Comparison of ENCODE assay signal across 21 mouse cellular contexts in genomic region chr4:59662163-59662562, GRCm38 (mm10). TPM values are rescaled to one million over a fixed set of nuclear protein-coding genes. Genes with fewer than 3 reads are reported as not detected.
DNase-seq lines count a peak whose midpoint lies in the region; ATAC-seq and TF ChIP-seq lines count a peak whose summit lies in the region.
"Had no signal": no experiment of that assay in that cellular context is flagged by ENCODE, and none has a peak within 500 bp of the region (broad histone marks: within the 10 kb centered on the region; RNA-seq: fewer than 3 reads in every experiment).

No protein-coding gene starts in this region.

- H3K4me1 ChIP-seq in intestine, embryonic 16.5 days (ENCODE audit: control insufficient read depth, insufficient read depth, low read length), result no peaks in the 10 kb centered on the region
- no peaks in the 10 kb centered on the region for H3K4me1 ChIP-seq in intestine, embryonic 15.5 days (replicated peaks)
- no peaks in the 10 kb centered on the region; the same call in 1 of the 2 replicates for H3K4me1 ChIP-seq in lung, adult 2 months (ENCODE audit: control insufficient read depth, insufficient read depth, low read length)
- H3K4me1 ChIP-seq in midbrain, postnatal 0 days (ENCODE audit: insufficient read depth, low read length), result no peaks in the 10 kb centered on the region

- TF ChIP-seq CTCF in lung, adult 2 months (IDR thresholded peaks at IDR 0.05; ENCODE audit: insufficient read depth, low read length), result no peak
- no peak for TF ChIP-seq CTCF in midbrain, postnatal 0 days (IDR thresholded peaks at IDR 0.05)

- no peaks in the 10 kb centered on the region for H3K36me3 ChIP-seq in intestine, embryonic 16.5 days (ENCODE audit: control insufficient read depth, insufficient read depth, low read length)
- no peaks in the 10 kb centered on the region for H3K36me3 ChIP-seq in intestine, embryonic 15.5 days
- no peaks in the 10 kb centered on the region for H3K36me3 ChIP-seq in midbrain, postnatal 0 days (ENCODE audit: insufficient read depth, low read length)
- H3K36me3 ChIP-seq: embryonic facial prominence, embryonic 15.5 days; heart, embryonic 15.5 days had no signal

- H3K27me3 ChIP-seq in intestine, embryonic 16.5 days (replicated peaks; ENCODE audit: control insufficient read depth, insufficient read depth, low read length), result no peaks in the 10 kb centered on the region
- H3K27me3 ChIP-seq in intestine, embryonic 15.5 days (replicated peaks), result no peaks in the 10 kb centered on the region
- no peaks in the 10 kb centered on the region for H3K27me3 ChIP-seq in midbrain, postnatal 0 days (ENCODE audit: insufficient read depth, low read length)
- H3K27me3 ChIP-seq: embryonic facial prominence, embryonic 15.5 days; heart, embryonic 15.5 days had no signal

- H3K4me2 ChIP-seq in intestine, embryonic 16.5 days (ENCODE audit: low read depth, low read length), result no peak overlapping the region
- H3K4me2 ChIP-seq in intestine, embryonic 15.5 days (replicated peaks), result no peak overlapping the region
- no peak overlapping the region for H3K4me2 ChIP-seq in midbrain, postnatal 0 days (ENCODE audit: low read depth, low read length, poor library complexity, severe bottlenecking)
- H3K4me2 ChIP-seq: embryonic facial prominence, embryonic 15.5 days; heart, embryonic 11.5 days; heart, embryonic 15.5 days had no signal

- ATAC-seq in intestine, embryonic 16.5 days, result peak; percentile 59; the same call in 1 of the 2 replicates
- ATAC-seq in intestine, embryonic 15.5 days, result no peak
- ATAC-seq in midbrain, postnatal 0 days (ENCODE audit: low FRiP score), result no peak
- ATAC-seq: forebrain, embryonic 14.5 days had no signal

- no peak overlapping the region for H3K9ac ChIP-seq in intestine, embryonic 16.5 days (ENCODE audit: low read depth, low read length)
- H3K9ac ChIP-seq in intestine, embryonic 15.5 days, result no peak overlapping the region
- H3K9ac ChIP-seq in midbrain, postnatal 0 days (replicated peaks; ENCODE audit: low read length, poor library complexity, severe bottlenecking), result no peak overlapping the region
- H3K9ac ChIP-seq: embryonic facial prominence, embryonic 15.5 days; heart, embryonic 15.5 days had no signal

- DNase-seq in lung, postnatal 25 days (ENCODE audit: low spot score), result peak; percentile 10
- no peak for DNase-seq in lung, adult 2 months
- peak; percentile 57 for DNase-seq in large intestine, adult 2 months (ENCODE audit: low read depth, low spot score)
- no peak for DNase-seq in midbrain, postnatal 0 days (ENCODE audit: low spot score)
- DNase-seq in frontal cortex, postnatal 14 days (ENCODE audit: low spot score in 2 of 2), result no peak
- DNase-seq: adrenal gland, postnatal 10 days; cerebellum, adult 11 months; cerebellum, adult 8-10 months; cerebellum, postnatal 14 days; embryo, embryonic 11 days; gastrocnemius, postnatal 10 days; heart, adult 2 months had no signal

- H3K27ac ChIP-seq in intestine, embryonic 16.5 days (ENCODE audit: low read length), result no peak overlapping the region
- H3K27ac ChIP-seq in intestine, embryonic 15.5 days, result no peak overlapping the region
- H3K27ac ChIP-seq in midbrain, postnatal 0 days (ENCODE audit: low read depth, low read length), result no peak overlapping the region
- H3K27ac ChIP-seq: embryonic facial prominence, embryonic 15.5 days; forebrain, embryonic 10.5 days; heart, adult 2 months; heart, embryonic 15.5 days; hindbrain, embryonic 10.5 days had no signal

- H3K9me3 ChIP-seq in intestine, embryonic 16.5 days (ENCODE audit: control insufficient read depth, low read length), result no peaks in the 10 kb centered on the region
- H3K9me3 ChIP-seq in intestine, embryonic 15.5 days, result no peaks in the 10 kb centered on the region
- H3K9me3 ChIP-seq in midbrain, postnatal 0 days (ENCODE audit: low read length), result no peaks in the 10 kb centered on the region
- H3K9me3 ChIP-seq: embryonic facial prominence, embryonic 15.5 days; heart, embryonic 15.5 days had no signal

- WGBS in intestine, embryonic 16.5 days, result 68% methylated on average over 1 of the region's 1 CpGs
- WGBS in intestine, embryonic 15.5 days, result 59% methylated on average over 1 of the region's 1 CpGs
- WGBS in lung, adult 2 months, result 49% methylated on average over 1 of the region's 1 CpGs
- 27% methylated on average over 1 of the region's 1 CpGs for WGBS in large intestine, adult 2 months
- WGBS in midbrain, postnatal 0 days, result 90% methylated on average over 1 of the region's 1 CpGs

- no peak overlapping the region for H3K4me3 ChIP-seq in intestine, embryonic 16.5 days (ENCODE audit: low read length)
- no peak overlapping the region for H3K4me3 ChIP-seq in intestine, embryonic 15.5 days (replicated peaks)
- H3K4me3 ChIP-seq in lung, adult 2 months (replicated peaks; ENCODE audit: extremely low read depth, low read depth, low read length), result no peak overlapping the region
- no peak overlapping the region for H3K4me3 ChIP-seq in midbrain, postnatal 0 days (ENCODE audit: low read depth, low read length)
- H3K4me3 ChIP-seq: embryonic facial prominence, embryonic 15.5 days; erythroblast, embryonic 14.5 days; forebrain, embryonic 10.5 days; heart, adult 2 months; heart, embryonic 15.5 days; hindbrain, embryonic 10.5 days had no signal

- no peak for TF ChIP-seq POLR2A in lung, adult 2 months (IDR thresholded peaks at IDR 0.05; ENCODE audit: borderline replicate concordance, extremely low read depth, low read depth, low read length)

RNA-seq across cellular contexts. Expression of gene E130308A19Rik, which starts 36.2 kb away (rescaled TPM):
- 9.6 and 10.8 TPM in 2 replicates for polyA plus RNA-seq in intestine, embryonic 16.5 days (2015; fragmentation: Nextera tagmentation; extraction: Ambion mirVana)
- 14.7 and 15.1 TPM in 2 replicates for polyA plus RNA-seq in intestine, embryonic 15.5 days (2015; fragmentation: Nextera tagmentation; extraction: Ambion mirVana)
- 6.8 and 8.3 TPM in 2 replicates for polyA plus RNA-seq in lung, adult 2 months (2012; rRNA removed)
- polyA plus RNA-seq in large intestine, adult 2 months (2012; rRNA removed), result 2.7 and 4.7 TPM in 2 replicates
- 27.9 and 38.9 TPM in 2 replicates for total RNA-seq in midbrain, postnatal 0 days (2014; rRNA removed)
- 27.9 and 33.5 TPM in 2 replicates for polyA plus RNA-seq in midbrain, postnatal 0 days (2015; fragmentation: Nextera tagmentation; extraction: Ambion mirVana)

Comparison
In these comparisons a context has a peak if more than half of its experiments do, and no peak if none do; other contexts are left out.
1. DNase-seq: peak in lung, postnatal 25 days (single experiment) and large intestine, adult 2 months (single experiment); none in lung, adult 2 months (single experiment), midbrain, postnatal 0 days (single experiment) and frontal cortex, postnatal 14 days (0 of 2).